Mouse (Mus musculus) naive thymus-derived CD4-positive, alpha-beta T cell, adult 2 months (primary cell): ENCODE measurements at regions not wholly inside any gene's neighbourhood (a gene's known extent, or its start where the extent isn't known, plus 50 kb on each side); places are given as distances from the start of the nearest gene placed in this dataset.

Source experiments
- DNase-seq: peaks from one replicate; pipeline ENCODE4 v3.0.0-alpha.2; 2011; ENCODE audit warnings: low read depth

- no peak for DNase-seq
Measured at GRCm38 (mm10) chr5:50125676-50126075, 66.9 kb upstream of the Adgra3 start.

GRCm38 (mm10) chr5:50122829-50123241 lies 64.0 kb upstream of the Adgra3 start:
- no peak for DNase-seq

- DNase-seq = no peak
Measured at GRCm38 (mm10) chr5:50119860-50120259, 61.1 kb upstream of the Adgra3 start.
